Mouse (Mus musculus): Measurements from ENCODE around the gene Katna1. TPM values are rescaled to one million over a fixed set of nuclear protein-coding genes. Genes with fewer than 3 reads are reported as not detected.

Gene Katna1
- 50.0 and 52.3 TPM in 2 replicates for polyA plus RNA-seq (2015; fragmentation: Nextera tagmentation; extraction: Ambion mirVana)

DNA sequence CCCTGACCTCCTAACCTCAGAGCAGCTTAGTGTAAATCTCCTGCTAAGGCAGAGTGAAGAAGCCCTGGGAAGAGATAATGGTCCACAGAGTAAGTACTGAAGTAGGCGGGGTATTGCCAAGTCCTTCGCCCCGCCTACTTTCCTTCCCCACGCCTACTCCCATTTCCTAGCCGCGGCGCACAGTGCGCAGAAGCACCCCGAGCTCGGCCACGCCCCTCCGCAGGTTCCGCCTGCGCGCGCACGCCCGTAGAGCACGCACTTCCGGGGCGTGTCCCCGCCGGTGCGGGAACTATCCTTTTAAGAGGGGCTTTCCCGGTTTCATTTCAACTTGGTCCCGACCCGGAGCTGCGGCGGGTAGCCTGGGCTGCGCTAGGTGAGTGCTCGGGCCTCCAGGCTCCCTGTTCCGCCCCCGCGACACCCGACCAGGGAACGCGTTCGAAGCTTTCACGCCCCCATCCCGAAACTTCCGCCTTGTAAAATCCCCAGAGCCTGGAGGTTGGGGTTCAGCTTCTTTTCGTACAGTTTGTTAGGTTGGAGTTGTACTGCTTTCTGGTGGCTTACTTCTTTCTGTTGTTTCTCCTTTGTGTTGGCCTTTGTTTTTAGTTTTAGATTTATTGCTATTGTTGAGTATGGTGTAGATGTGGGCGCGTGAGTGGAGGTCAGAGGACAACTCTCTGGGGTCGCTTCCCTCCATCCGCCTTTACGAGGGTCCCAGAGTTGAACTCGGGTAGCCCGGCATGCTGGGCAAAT is at the start of gene Katna1:
Gene Katna1, plus strand, starts transcription at position 250 of the 750 bp plus-strand sequence.
- Histone ChIP-seq H3K9me3 (replicated peaks) (no peaks in the 10 kb centered on the region), H3K4me1 (peaks cover 21% of the 10 kb centered on the region), H3K9ac (peak within 1 kb of the TSS; percentile 86), H3K27me3 (no peaks in the 10 kb centered on the region), H3K27ac (peak within 1 kb of the TSS; percentile 5; the same call in 1 of the 2 replicates), H3K4me3 (peak within 1 kb of the TSS; percentile 82), H3K4me2 (peak within 1 kb of the TSS; percentile 91), H3K36me3 (ENCODE audit: poor library complexity, severe bottlenecking) (no peaks in the 10 kb centered on the region)
- under 1% methylated on average over 49 of the region's 49 CpGs for WGBS
- peak; percentile 99 for ATAC-seq

DNA sequence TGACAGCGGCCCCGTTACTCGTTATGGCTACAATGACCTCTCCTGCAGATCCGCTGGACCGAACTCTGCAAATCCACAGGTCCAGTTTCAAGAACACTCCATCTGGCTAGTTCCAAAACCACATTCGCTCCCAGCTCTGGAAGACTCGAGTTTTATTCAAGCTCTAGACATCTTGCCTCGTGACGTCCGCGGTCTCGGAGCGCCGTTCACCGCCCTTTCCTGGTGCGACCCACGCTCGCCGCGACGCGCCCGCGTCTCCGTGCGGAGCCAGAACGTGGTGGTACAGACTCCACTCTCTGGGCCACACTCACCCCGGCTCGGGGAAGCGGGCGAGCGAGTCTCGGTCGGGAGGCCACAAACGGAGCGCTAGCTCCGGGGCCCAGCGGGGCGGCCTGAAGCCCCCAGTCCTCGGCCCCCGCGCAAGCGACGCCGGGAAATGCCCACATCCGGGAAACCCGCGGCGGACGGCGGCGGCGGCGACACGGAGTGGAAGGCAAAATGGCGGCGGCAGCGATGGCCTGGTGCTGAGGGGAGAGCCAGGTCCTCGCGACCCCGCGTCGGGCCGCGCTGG is 45.0 kb upstream of the Katna1 start, which contains the start of the genes Pcmt1 and Lats1:
Gene Pcmt1, minus strand, starts transcription at position 406 of the 571 bp plus-strand sequence.
Gene Lats1, plus strand, starts transcription at position 484 of the 571 bp plus-strand sequence.
- Histone ChIP-seq H3K4me2 (peak within 1 kb of the TSS; percentile 85), H3K27ac (peak within 1 kb of the TSS; percentile 95), H3K4me1 (peaks cover 38% of the 10 kb centered on the region), H3K9ac (peak within 1 kb of the TSS; percentile 100), H3K36me3 (ENCODE audit: poor library complexity, severe bottlenecking) (peaks cover 35% of the 10 kb centered on the region), H3K27me3 (no peaks in the 10 kb centered on the region), H3K4me3 (peak within 1 kb of the TSS; percentile 99), H3K9me3 (replicated peaks) (no peaks in the 10 kb centered on the region)
- WGBS: under 1% methylated on average over 45 of the region's 65 CpGs
- peak; percentile 92 for ATAC-seq

- Histone ChIP-seq H3K9ac (peak overlapping the region; percentile 100), H3K4me1 (peaks cover 38% of the 10 kb centered on the region), H3K27ac (peak overlapping the region; percentile 95), H3K27me3 (no peaks in the 10 kb centered on the region), H3K36me3 (ENCODE audit: poor library complexity, severe bottlenecking) (peaks cover 28% of the 10 kb centered on the region), H3K4me2 (peak overlapping the region; percentile 85), H3K9me3 (replicated peaks) (no peaks in the 10 kb centered on the region), H3K4me3 (peak overlapping the region; percentile 99)
- peak; percentile 86 for ATAC-seq
- WGBS: under 1% methylated on average over 37 of the region's 64 CpGs
These were observed 44.3 kb upstream of the Katna1 start for GRCm38 (mm10) chr10:7681343-7682025.

GRCm38 (mm10) chr10:7682249-7682648 is 43.6 kb upstream of the Katna1 start:
- Histone ChIP-seq H3K27ac (no peak overlapping the region), H3K9me3 (replicated peaks) (no peaks in the 10 kb centered on the region), H3K36me3 (ENCODE audit: poor library complexity, severe bottlenecking) (peaks cover 24% of the 10 kb centered on the region), H3K27me3 (no peaks in the 10 kb centered on the region), H3K4me2 (peak overlapping the region; percentile 85), H3K9ac (peak overlapping the region; percentile 100), H3K4me3 (peak overlapping the region; percentile 99), H3K4me1 (peaks cover 38% of the 10 kb centered on the region)
- 62% methylated on average over 3 of the region's 3 CpGs for WGBS
- ATAC-seq: no peak

GRCm38 (mm10) chr10:7686902-7687301 is 38.9 kb upstream of the Katna1 start:
- H3K27me3 ChIP-seq: no peaks in the 10 kb centered on the region
- 97% methylated on average over 6 of the region's 6 CpGs for WGBS

DNA sequence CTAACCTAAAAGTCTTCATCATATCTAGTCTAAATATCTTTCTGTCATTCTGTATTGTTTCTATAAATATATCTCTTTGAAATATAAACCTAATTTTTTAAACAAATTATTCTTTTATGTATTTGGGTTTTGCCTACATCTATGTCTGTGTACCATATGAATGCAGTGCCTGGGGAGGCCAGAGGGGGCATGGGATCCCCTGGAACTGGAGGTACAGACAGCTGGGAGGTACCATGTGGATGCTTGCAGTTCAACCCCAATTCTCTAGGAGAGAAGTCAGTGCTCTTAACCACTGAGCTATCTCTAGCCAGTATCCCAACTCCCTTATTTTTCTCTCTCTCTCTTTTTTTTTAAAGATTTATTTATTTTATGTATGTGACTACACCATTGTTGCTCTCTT is 30.5 kb upstream of the Katna1 start:
- ATAC-seq: no peak
- Histone ChIP-seq H3K9ac (no peak overlapping the region), H3K9me3 (replicated peaks) (no peaks in the 10 kb centered on the region), H3K27me3 (no peaks in the 10 kb centered on the region), H3K36me3 (ENCODE audit: poor library complexity, severe bottlenecking) (peaks cover 72% of the 10 kb centered on the region), H3K4me2 (no peak overlapping the region), H3K27ac (no peak overlapping the region), H3K4me3 (no peak overlapping the region), H3K4me1 (no peaks in the 10 kb centered on the region)

More at GRCm38 (mm10) chr10:7686902-7687301, 38.9 kb upstream of the Katna1 start:
- H3K4me3 ChIP-seq: no peak overlapping the region
- peaks cover 13% of the 10 kb centered on the region for H3K36me3 ChIP-seq (ENCODE audit: poor library complexity, severe bottlenecking)
- ATAC-seq: no peak
- no peaks in the 10 kb centered on the region for H3K9me3 ChIP-seq (replicated peaks)
- H3K9ac ChIP-seq: no peak overlapping the region
- H3K4me1 ChIP-seq: peaks cover 16% of the 10 kb centered on the region
- no peak overlapping the region for H3K27ac ChIP-seq
- no peak overlapping the region for H3K4me2 ChIP-seq

GRCm38 (mm10) chr10:7700120-7700519 is 25.7 kb upstream of the Katna1 start:
- Histone ChIP-seq H3K36me3 (ENCODE audit: poor library complexity, severe bottlenecking) (peaks cover 81% of the 10 kb centered on the region), H3K27me3 (no peaks in the 10 kb centered on the region), H3K9ac (no peak overlapping the region), H3K4me3 (no peak overlapping the region), H3K9me3 (replicated peaks) (no peaks in the 10 kb centered on the region), H3K4me1 (no peaks in the 10 kb centered on the region), H3K27ac (no peak overlapping the region), H3K4me2 (no peak overlapping the region)
- WGBS: 91% methylated on average over 3 of the region's 3 CpGs
- no peak for ATAC-seq

GRCm38 (mm10) chr10:7702586-7702985 is 23.2 kb upstream of the Katna1 start:
- no peak overlapping the region for H3K4me3 ChIP-seq
- H3K9ac ChIP-seq: no peak overlapping the region
- H3K4me1 ChIP-seq: no peaks in the 10 kb centered on the region
- H3K4me2 ChIP-seq: no peak overlapping the region
- ATAC-seq: no peak
- H3K27me3 ChIP-seq: no peaks in the 10 kb centered on the region
- peaks cover 88% of the 10 kb centered on the region for H3K36me3 ChIP-seq (ENCODE audit: poor library complexity, severe bottlenecking)
- H3K9me3 ChIP-seq (replicated peaks): no peaks in the 10 kb centered on the region
- 96% methylated on average over 6 of the region's 6 CpGs for WGBS
- no peak overlapping the region for H3K27ac ChIP-seq

- 92% methylated on average over 5 of the region's 5 CpGs for WGBS
- ATAC-seq: no peak
- peaks cover 84% of the 10 kb centered on the region for H3K36me3 ChIP-seq (ENCODE audit: poor library complexity, severe bottlenecking)
- no peak overlapping the region for H3K27ac ChIP-seq
- H3K4me2 ChIP-seq: no peak overlapping the region
- no peak overlapping the region for H3K9ac ChIP-seq
- no peaks in the 10 kb centered on the region for H3K27me3 ChIP-seq
- no peaks in the 10 kb centered on the region for H3K9me3 ChIP-seq (replicated peaks)
- H3K4me1 ChIP-seq: no peaks in the 10 kb centered on the region
- no peak overlapping the region for H3K4me3 ChIP-seq
These were observed 15.7 kb upstream of the Katna1 start for GRCm38 (mm10) chr10:7710121-7710520.

GRCm38 (mm10) chr10:7712506-7712905 is 13.3 kb upstream of the Katna1 start:
- Histone ChIP-seq H3K4me2 (no peak overlapping the region), H3K36me3 (ENCODE audit: poor library complexity, severe bottlenecking) (peaks cover 70% of the 10 kb centered on the region), H3K4me3 (no peak overlapping the region), H3K9ac (no peak overlapping the region), H3K9me3 (replicated peaks) (no peaks in the 10 kb centered on the region), H3K27ac (no peak overlapping the region), H3K4me1 (no peaks in the 10 kb centered on the region), H3K27me3 (no peaks in the 10 kb centered on the region)
- no peak for ATAC-seq
- WGBS: 95% methylated on average over 13 of the region's 13 CpGs

- Histone ChIP-seq H3K9ac (no peak overlapping the region), H3K36me3 (ENCODE audit: poor library complexity, severe bottlenecking) (peaks cover 47% of the 10 kb centered on the region), H3K27ac (no peak overlapping the region), H3K4me3 (no peak overlapping the region), H3K9me3 (replicated peaks) (no peaks in the 10 kb centered on the region), H3K4me2 (no peak overlapping the region), H3K4me1 (no peaks in the 10 kb centered on the region), H3K27me3 (no peaks in the 10 kb centered on the region)
- 82% methylated on average over 7 of the region's 7 CpGs for WGBS
- ATAC-seq: no peak
These were observed 10.7 kb upstream of the Katna1 start for GRCm38 (mm10) chr10:7715056-7715455.

- no peak for ATAC-seq
- H3K4me3 ChIP-seq: peak overlapping the region; percentile 82
- no peaks in the 10 kb centered on the region for H3K36me3 ChIP-seq (ENCODE audit: poor library complexity, severe bottlenecking)
- peak overlapping the region; percentile 86 for H3K9ac ChIP-seq
- WGBS: 0% methylated on average over 8 of the region's 8 CpGs
- H3K4me1 ChIP-seq: peaks cover 24% of the 10 kb centered on the region
- peak overlapping the region; percentile 91 for H3K4me2 ChIP-seq
- H3K27me3 ChIP-seq: no peaks in the 10 kb centered on the region
- H3K9me3 ChIP-seq (replicated peaks): no peaks in the 10 kb centered on the region
- peak overlapping the region; percentile 5; the same call in 1 of the 2 replicates for H3K27ac ChIP-seq
These were observed 657 bp downstream of the Katna1 start for GRCm38 (mm10) chr10:7726501-7726812.
